In the genomic region with DNA sequence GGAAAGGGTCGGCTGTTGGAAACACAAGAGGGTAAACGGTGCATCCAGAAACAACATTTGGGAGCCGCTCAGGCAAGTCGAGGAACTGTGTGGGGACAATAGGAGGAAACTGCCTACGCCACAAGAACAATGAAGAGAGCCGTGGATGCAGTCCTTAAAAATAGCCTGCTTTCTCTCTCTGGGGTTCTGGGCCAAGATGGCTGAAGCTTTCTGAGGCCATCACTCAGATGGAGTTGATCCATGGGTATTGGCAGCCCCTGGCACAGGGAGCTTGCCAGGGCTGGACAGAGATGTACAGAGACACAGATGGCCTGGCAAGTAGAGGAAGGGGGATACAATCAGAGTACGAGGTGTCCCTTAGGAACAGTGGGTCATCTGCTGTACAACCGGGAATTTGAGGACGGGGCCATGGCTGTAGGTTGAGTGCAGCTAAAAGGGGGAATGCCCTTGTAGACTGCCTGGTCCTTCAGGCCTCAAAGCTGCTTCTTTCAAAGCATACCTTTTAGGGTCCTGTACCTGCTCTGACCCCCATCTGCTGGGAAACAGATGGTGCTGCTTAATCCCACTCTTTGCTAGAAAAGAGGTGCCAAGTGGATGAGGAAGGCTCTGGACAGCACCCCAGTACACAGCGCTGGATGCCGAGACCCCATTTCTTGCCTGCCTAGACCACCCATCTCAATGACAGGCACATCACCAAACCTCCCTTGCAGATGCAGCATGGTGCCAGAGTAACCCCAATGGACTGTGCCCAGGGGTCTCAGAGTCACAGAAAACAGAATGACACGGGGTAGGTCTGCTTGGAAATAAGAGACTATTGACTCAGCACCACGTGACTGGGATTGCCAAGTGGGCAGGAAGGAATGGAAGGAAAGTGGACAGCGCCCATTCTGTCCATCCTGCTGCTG, we compare ENCODE assay signal across 8 mouse cellular contexts.
A peak's percentile ranks its signal among the peaks of the same experiment; 100 is the strongest.
DNase-seq lines count a peak whose midpoint lies in the region; ATAC-seq and TF ChIP-seq lines count a peak whose summit lies in the region.

No protein-coding gene starts in this region.

- TF ChIP-seq POLR2A in lung, adult 2 months (IDR thresholded peaks at IDR 0.05; ENCODE audit: borderline replicate concordance, extremely low read depth, low read depth, low read length): no peak

- ATAC-seq in lung, embryonic 14.5 days (ENCODE audit: insufficient read depth): no peak
- ATAC-seq in heart, embryonic 16.5 days (replicated peaks; ENCODE audit: extremely low read depth, insufficient read depth, low FRiP score): no peak
- no peak; the same call in 1 of the 2 replicates for ATAC-seq in neural tube, embryonic 13.5 days (ENCODE audit: low read depth)
- no peak for ATAC-seq in erythroblast, adult 5-6 weeks (replicated peaks; ENCODE audit: low FRiP score, poor library complexity, severe bottlenecking)

- H3K9me3 ChIP-seq in lung, embryonic 14.5 days (ENCODE audit: low read depth, low read length): no peaks in the 10 kb centered on the region
- H3K9me3 ChIP-seq in heart, embryonic 16.5 days (replicated peaks; ENCODE audit: control insufficient read depth, low read length): no peaks in the 10 kb centered on the region
- no peaks in the 10 kb centered on the region for H3K9me3 ChIP-seq in neural tube, embryonic 13.5 days

- no peak overlapping the region for H3K4me3 ChIP-seq in lung, embryonic 14.5 days (ENCODE audit: low read depth, low read length)
- no peak overlapping the region for H3K4me3 ChIP-seq in lung, adult 2 months (replicated peaks; ENCODE audit: extremely low read depth, low read depth, low read length)
- H3K4me3 ChIP-seq in heart, embryonic 16.5 days (ENCODE audit: low read length): no peak overlapping the region
- no peak overlapping the region for H3K4me3 ChIP-seq in neural tube, embryonic 13.5 days

- DNase-seq in lung, embryonic 14.5 days: peak; percentile 26
- DNase-seq in lung, adult 2 months: no peak
- DNase-seq in cerebellum, postnatal 14 days: peak; percentile 87 to 93
- DNase-seq in left cerebral cortex, adult 18-20 months (ENCODE audit: low spot score in 2 of 2): no peak
- no peak for DNase-seq in urinary bladder, adult 18-20 months (ENCODE audit: low spot score in 2 of 2)

- H3K36me3 ChIP-seq in lung, embryonic 14.5 days (ENCODE audit: insufficient read depth): 0 out of 2 replicates have a peak, but pooled peaks cover 3% of the 10 kb centered on the region
- H3K36me3 ChIP-seq in heart, embryonic 16.5 days (ENCODE audit: control insufficient read depth, insufficient read depth): peaks cover 13% of the 10 kb centered on the region; the same call in 1 of the 2 replicates
- peaks cover 34% of the 10 kb centered on the region for H3K36me3 ChIP-seq in neural tube, embryonic 13.5 days

- no peaks in the 10 kb centered on the region for H3K27me3 ChIP-seq in lung, embryonic 14.5 days (ENCODE audit: insufficient read depth, low read length)
- H3K27me3 ChIP-seq in heart, embryonic 16.5 days (ENCODE audit: control insufficient read depth, insufficient read depth, low read length): no peaks in the 10 kb centered on the region
- H3K27me3 ChIP-seq in neural tube, embryonic 13.5 days: no peaks in the 10 kb centered on the region

- peaks cover 12% of the 10 kb centered on the region for H3K4me1 ChIP-seq in lung, embryonic 14.5 days (ENCODE audit: insufficient read depth)
- H3K4me1 ChIP-seq in lung, adult 2 months (ENCODE audit: control insufficient read depth, insufficient read depth, low read length): peaks cover 15% of the 10 kb centered on the region
- H3K4me1 ChIP-seq in heart, embryonic 16.5 days (ENCODE audit: control insufficient read depth, insufficient read depth, low read length): peaks cover 36% of the 10 kb centered on the region
- H3K4me1 ChIP-seq in neural tube, embryonic 13.5 days (replicated peaks): peaks cover 34% of the 10 kb centered on the region

- 79% methylated on average over 14 of the region's 14 CpGs for WGBS in lung, embryonic 14.5 days
- 59% methylated on average over 14 of the region's 14 CpGs for WGBS in lung, adult 2 months
- 75% methylated on average over 14 of the region's 14 CpGs for WGBS in heart, embryonic 16.5 days
- WGBS in neural tube, embryonic 13.5 days: 64% methylated on average over 14 of the region's 14 CpGs

- H3K27ac ChIP-seq in lung, embryonic 14.5 days (ENCODE audit: low read depth): peak overlapping the region; percentile 86
- peak overlapping the region; percentile 86 for H3K27ac ChIP-seq in heart, embryonic 16.5 days (ENCODE audit: low read length)
- H3K27ac ChIP-seq in neural tube, embryonic 13.5 days (replicated peaks): peak overlapping the region; percentile 73

- no peak overlapping the region for H3K4me2 ChIP-seq in lung, embryonic 14.5 days
- H3K4me2 ChIP-seq in heart, embryonic 16.5 days (ENCODE audit: low read depth, low read length): no peak overlapping the region; the same call in 1 of the 2 replicates
- H3K4me2 ChIP-seq in neural tube, embryonic 13.5 days: no peak overlapping the region

- TF ChIP-seq CTCF in lung, embryonic 14.5 days (IDR thresholded peaks at IDR 0.05; ENCODE audit: low read depth): no peak
- no peak for TF ChIP-seq CTCF in lung, adult 2 months (IDR thresholded peaks at IDR 0.05; ENCODE audit: insufficient read depth, low read length)

- H3K9ac ChIP-seq in lung, embryonic 14.5 days: no peak overlapping the region
- H3K9ac ChIP-seq in heart, embryonic 16.5 days (ENCODE audit: low read length): no peak overlapping the region
- 0 out of 2 replicates have a peak overlapping the region, but pooled peaks have one; percentile 8 for H3K9ac ChIP-seq in neural tube, embryonic 13.5 days

Comparison
In these comparisons a context has a peak if more than half of its experiments do, and no peak if none do; other contexts are left out.
1. DNase-seq: peak in lung, embryonic 14.5 days (single experiment) and cerebellum, postnatal 14 days (2 of 2); none in lung, adult 2 months (single experiment), left cerebral cortex, adult 18-20 months (0 of 2) and urinary bladder, adult 18-20 months (0 of 2).
2. Peak in every context shown above with its lines, with median percentiles within 50 percentile points of each other: H3K27ac ChIP-seq.